Mouse (Mus musculus) cortical plate, adult 2 months (tissue): ENCODE measurements at regions not wholly inside any gene's neighbourhood (a gene's known extent, or its start where the extent isn't known, plus 50 kb on each side); places are given as distances from the start of the nearest gene placed in this dataset.
"Not testable (repeated sequence)": the region's sequence is repeated elsewhere in the genome, so short reads cannot be mapped to it uniquely, and the experiment has no call there.

ENCODE experiments used
- H3K27ac ChIP-seq: fragments of 200-500 bp; 2 replicates; pipeline ENCODE4 v1.5.1; 2012; ENCODE audit warnings: low read length, control low read depth, inconsistent platforms; ENCODE audit not compliant: insufficient read depth
- H3K4me1 ChIP-seq: fragments of 200-500 bp; 2 replicates; pipeline ENCODE4 v1.6.1; 2011; ENCODE audit warnings: low read length; ENCODE audit not compliant: control insufficient read depth, insufficient read depth
- H3K4me3 ChIP-seq: fragments of 200-500 bp; 2 replicates; pipeline ENCODE4 v1.5.1; 2011; ENCODE audit warnings: mild to moderate bottlenecking, low read length, control low read depth; ENCODE audit not compliant: insufficient read depth
- CTCF ChIP-seq: fragments of 200-500 bp; IDR thresholded peaks from 2 replicates; pipeline ENCODE4 v1.5.1; 2011; ENCODE audit warnings: mild to moderate bottlenecking, control low read depth, low read length; ENCODE audit not compliant: insufficient read depth; ENCODE audit errors: extremely low read depth
- POLR2A ChIP-seq: fragments of 200-500 bp; IDR thresholded peaks from 2 replicates; pipeline ENCODE4 v1.6.1; 2011; ENCODE audit warnings: mild to moderate bottlenecking, low read length, control low read depth; ENCODE audit not compliant: insufficient read depth; ENCODE audit errors: extremely low read depth

- no peak for TF ChIP-seq CTCF
- TF ChIP-seq POLR2A: no peak
- Histone ChIP-seq H3K4me1 (no peaks in the 10 kb centered on the region), H3K27ac (no peak overlapping the region), H3K4me3 (no peak overlapping the region)
These were observed 106.8 kb downstream of the Bod1 start for GRCm38 (mm10) chr11:31564742-31565510.

GRCm38 (mm10) chr11:31563826-31564741, 107.6 kb downstream of the Bod1 start:
- TF ChIP-seq CTCF (no peak), POLR2A (no peak)
- Histone ChIP-seq H3K27ac (no peak overlapping the region), H3K4me1 (no peaks in the 10 kb centered on the region), H3K4me3 (no peak overlapping the region)

GRCm38 (mm10) chr11:31562954-31563353, 108.7 kb downstream of the Bod1 start:
- TF ChIP-seq CTCF: no peak
- no peak for TF ChIP-seq POLR2A
- Histone ChIP-seq H3K4me1 (no peaks in the 10 kb centered on the region), H3K4me3 (no peak overlapping the region), H3K27ac (no peak overlapping the region)

DNA sequence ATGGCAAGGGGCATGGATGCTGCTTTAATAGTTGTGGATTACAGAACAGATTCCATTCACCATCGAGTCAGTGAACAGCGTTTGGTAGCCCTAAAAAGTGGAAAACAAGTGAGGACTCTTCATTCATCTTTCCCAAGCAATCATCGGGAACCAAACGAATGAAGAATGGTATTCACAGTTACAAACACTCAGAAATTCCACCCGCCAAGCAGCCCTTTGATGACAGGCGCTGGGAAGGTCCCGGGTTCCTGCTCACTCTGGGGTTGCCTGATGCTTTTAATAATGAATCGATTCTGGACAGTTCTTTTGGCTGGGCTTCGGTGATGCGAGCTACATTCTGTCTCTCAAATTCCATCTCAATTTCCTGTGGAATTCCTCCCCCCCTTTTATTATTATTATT, 110.9 kb downstream of the Bod1 start:
- Histone ChIP-seq H3K4me3 (no peak overlapping the region), H3K27ac (no peak overlapping the region), H3K4me1 (no peaks in the 10 kb centered on the region)
- TF ChIP-seq CTCF (no peak), POLR2A (no peak)

GRCm38 (mm10) chr11:31555042-31555441, 116.6 kb downstream of the Bod1 start:
- TF ChIP-seq POLR2A (no peak), CTCF (no peak)
- no peak overlapping the region for H3K4me3 ChIP-seq
- no peaks in the 10 kb centered on the region for H3K4me1 ChIP-seq
- H3K27ac ChIP-seq: no peak overlapping the region

DNA sequence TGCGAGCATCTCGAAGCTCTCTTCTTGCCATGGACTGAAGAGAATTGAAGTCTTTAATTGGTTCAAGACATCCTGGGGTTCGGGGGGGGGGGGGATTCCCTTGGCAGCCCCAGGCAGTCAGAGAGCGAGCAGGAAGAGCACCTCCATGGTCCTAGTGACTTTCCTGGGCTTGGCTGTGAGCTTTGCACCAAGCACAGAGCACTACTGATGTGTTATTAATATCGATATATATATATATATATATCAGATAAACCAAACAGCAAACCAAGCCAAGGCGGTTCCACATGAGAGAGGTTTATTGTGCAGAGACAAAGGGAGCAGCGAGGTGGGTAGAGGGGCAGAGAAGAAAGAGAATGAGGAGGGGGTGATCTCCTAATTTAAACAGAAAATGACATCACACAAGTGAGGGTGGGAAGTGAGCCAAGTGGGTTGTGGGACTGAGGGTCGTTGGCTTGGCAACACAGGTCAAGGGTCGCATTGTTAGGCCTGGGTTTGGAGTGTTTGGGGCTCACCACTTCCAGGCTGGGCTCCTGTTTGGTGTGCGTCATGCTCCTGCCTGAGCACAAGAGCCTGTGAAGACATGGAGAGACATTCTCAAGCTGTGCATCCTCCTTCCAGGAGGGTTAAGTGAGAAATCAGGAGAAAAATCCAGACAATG, 119.9 kb downstream of the Bod1 start:
- Histone ChIP-seq H3K27ac (no peak overlapping the region), H3K4me1 (no peaks in the 10 kb centered on the region), H3K4me3 (no peak overlapping the region)
- no peak for TF ChIP-seq CTCF
- no peak for TF ChIP-seq POLR2A

GRCm38 (mm10) chr11:31550747-31551613, 120.7 kb downstream of the Bod1 start:
- no peak overlapping the region for H3K4me3 ChIP-seq
- H3K4me1 ChIP-seq: no peaks in the 10 kb centered on the region
- TF ChIP-seq CTCF (no peak), POLR2A (no peak)
- no peak overlapping the region for H3K27ac ChIP-seq

DNA sequence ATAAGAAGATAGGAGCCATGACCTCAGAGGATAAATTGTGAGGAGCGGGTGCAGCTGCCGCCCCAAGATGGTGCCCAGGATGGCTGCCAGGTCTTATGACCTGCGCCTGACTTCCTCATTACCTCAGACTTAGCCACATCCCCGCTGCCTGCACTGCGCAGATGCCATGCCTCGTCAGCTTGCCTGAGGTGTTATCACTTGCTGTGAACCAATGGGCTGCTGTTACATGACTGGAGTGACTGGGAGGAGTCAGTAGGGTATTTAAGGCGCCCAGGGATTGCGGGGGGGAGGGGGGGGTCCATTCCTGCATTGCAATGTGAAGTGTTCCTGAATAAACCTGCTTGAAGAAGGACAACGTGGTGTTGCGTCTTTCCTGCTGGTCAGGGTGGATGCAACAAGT, 126.2 kb downstream of the Bod1 start:
- H3K27ac ChIP-seq, H3K4me1 ChIP-seq, H3K4me3 ChIP-seq: not testable (repeated sequence)

- no peak for TF ChIP-seq POLR2A
- no peak for TF ChIP-seq CTCF
- Histone ChIP-seq H3K4me1 (no peaks in the 10 kb centered on the region), H3K4me3 (no peak overlapping the region), H3K27ac (no peak overlapping the region)
These were observed 129.0 kb downstream of the Bod1 start for GRCm38 (mm10) chr11:31542635-31543219.
